Mouse (Mus musculus): ENCODE results near the gene Pik3c2b. TPM values are rescaled to one million over a fixed set of nuclear protein-coding genes. Genes with fewer than 3 reads are reported as not detected.

The Pik3c2b gene
- 0.87 TPM for polyA plus RNA-seq (2017; shearing (Covaris generic))

DNA sequence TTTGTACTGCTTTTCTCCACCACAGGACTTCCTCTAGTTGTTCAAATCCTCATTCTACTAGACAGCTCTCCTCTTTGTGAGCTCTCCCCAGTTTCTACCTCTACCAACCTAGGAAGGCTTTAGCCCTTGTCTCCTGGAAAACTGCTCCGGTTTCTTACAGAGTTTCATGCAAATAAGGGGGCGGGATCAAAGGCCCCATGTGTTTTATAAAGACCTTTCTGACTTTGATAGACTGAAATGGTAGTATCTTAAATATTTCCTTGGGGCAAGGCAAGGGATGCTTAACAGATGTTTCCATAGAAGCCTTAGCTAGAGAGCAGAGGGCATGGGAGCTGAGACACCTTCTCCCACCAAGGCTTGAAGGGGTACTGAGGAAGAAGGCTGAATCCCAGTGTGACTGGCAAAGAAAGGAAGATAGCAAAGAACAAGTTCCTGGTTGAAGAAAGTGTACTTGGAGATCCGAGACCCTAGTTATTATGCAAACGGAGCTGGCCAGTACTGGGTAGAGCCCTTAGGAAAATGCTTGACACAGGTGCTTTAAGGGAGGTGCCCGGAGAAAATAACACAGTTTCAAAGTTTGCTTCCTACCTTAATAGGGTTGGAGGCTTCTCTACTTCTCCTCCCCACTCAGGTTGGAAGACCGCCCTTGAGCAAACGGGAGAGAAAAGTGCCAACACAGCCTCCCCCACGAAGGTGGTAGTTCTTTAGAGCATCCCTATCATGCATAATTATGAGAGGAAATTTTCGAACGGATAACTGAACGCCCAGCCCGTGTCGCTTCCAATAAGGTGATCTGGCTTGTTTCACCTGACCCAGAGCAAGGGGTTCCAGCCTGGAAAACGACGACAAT is at the start of gene Pik3c2b:
Pik3c2b (plus strand) TSS at position 657 of the 850 bp plus-strand sequence.

DNA sequence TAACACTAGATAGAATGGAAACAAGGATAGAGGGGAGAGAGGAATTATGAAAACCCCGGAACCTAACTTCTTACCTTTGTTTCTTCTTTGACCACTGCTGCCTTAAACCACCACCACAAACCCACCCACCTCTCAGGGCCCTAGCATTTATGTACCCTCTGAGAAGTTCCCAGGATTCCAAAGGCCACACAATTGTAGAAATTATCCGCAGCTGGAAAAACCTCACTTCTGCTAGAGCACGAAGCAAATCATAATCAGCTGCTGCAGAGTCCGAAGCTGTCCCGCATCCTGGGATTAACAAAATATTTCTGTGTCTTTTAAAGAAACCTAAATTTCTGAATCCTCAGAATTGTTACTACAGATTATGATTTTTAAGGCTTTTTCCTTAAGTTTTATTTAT is 15.0 kb upstream of the Pik3c2b start, which contains the start of gene Mdm4:
Mdm4 (minus strand) TSS at position 101 of the 400 bp plus-strand sequence.

DNA sequence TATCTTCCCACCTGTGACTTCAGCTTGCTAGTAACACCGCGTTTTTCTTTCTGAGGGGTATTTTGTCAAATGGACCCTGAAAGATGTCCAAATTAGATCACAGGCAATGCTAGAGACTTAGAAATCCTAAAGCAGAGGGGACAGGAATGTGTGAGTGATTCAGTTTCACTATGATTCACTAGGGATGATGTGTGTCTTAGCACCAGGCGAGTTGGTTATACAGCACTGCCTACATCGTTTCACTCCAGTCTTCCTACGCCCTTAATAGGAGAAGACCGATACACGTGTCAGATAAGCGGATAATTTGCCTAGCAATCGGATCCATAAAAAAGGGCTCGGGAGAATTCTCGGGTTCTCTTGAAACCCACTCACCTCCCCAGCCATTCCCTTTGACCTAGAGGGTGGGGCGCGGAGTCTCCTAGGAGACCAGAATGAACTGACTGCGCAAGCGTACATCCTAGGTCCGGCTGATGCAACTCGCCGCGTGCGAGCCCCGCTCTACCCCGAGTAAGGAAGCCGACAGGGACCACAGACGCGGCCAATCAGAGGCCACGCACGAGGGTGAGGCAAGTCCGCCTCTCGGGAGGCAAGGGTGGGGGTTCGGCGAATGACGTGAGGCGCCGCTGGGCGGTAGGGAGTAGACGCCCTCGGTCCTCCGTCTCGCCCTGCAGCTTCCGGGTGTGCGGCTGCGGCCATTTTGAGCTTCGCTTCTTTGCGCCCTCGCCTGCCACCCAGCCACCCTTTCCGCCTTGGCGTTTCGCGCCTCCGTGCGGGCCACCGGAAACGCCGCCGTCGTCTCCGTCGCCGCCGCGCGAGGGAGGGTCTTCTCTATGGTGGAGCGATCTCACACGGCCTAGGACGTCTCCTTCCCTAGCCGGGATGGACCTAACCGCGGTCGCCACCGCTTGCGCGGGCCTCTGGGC is 85.4 kb downstream of the Pik3c2b start, which contains the start of gene Ppp1r15b:
Ppp1r15b (plus strand) TSS at position 506 of the 923 bp plus-strand sequence.

Other genes with a start within 250 kb of the Pik3c2b start
- 0.40 TPM for gene Lrrn2, start 165.4 kb upstream of the Pik3c2b start, polyA plus RNA-seq (2017; shearing (Covaris generic))
- 84.1 TPM for gene Mdm4, start 15.1 kb upstream of the Pik3c2b start, polyA plus RNA-seq (2017; shearing (Covaris generic))
- gene Ppp1r15b, start 85.5 kb downstream of the Pik3c2b start, polyA plus RNA-seq (2017; shearing (Covaris generic)) = 72.9 TPM
- 3.6 TPM for gene Plekha6, start 118.5 kb downstream of the Pik3c2b start, polyA plus RNA-seq (2017; shearing (Covaris generic))

Data from effector memory CD4-positive, alpha-beta T cell, adult 7 months (primary cell).